Mouse (Mus musculus): ENCODE data around the gene Olfr1437. TPM values are rescaled to one million over a fixed set of nuclear protein-coding genes. Genes with fewer than 3 reads are reported as not detected.
"Not testable (repeated sequence)": the region's sequence is repeated elsewhere in the genome, so short reads cannot be mapped to it uniquely, and the experiment has no call there.

Gene Olfr1437
- polyA plus RNA-seq (2012), result not detected in 2 replicates

GRCm38 (mm10) chr19:12325001-12325400, at the start of gene Olfr1437:
Gene Olfr1437, minus strand, starts transcription at chr19:12325101.
- Histone ChIP-seq H3K36me3 (ENCODE audit: control insufficient read depth) (no peaks in the 10 kb centered on the region), H3K27me3 (ENCODE audit: control insufficient read depth) (no peaks in the 10 kb centered on the region), H3K4me1 (ENCODE audit: control insufficient read depth) (no peaks in the 10 kb centered on the region), H3K4me3 (replicated peaks) (no peak within 1 kb of the TSS), H3K9me3 (ENCODE audit: control insufficient read depth, low read length) (no peaks in the 10 kb centered on the region)
- TF ChIP-seq GATA1 (IDR thresholded peaks at IDR 0.05; ENCODE audit: low read length), result no peak
- TF ChIP-seq TAL1 (IDR thresholded peaks at IDR 0.05; ENCODE audit: low read length), result no peak

- Histone ChIP-seq H3K4me3 (replicated peaks) (no peak overlapping the region), H3K9me3 (ENCODE audit: control insufficient read depth, low read length) (no peaks in the 10 kb centered on the region), H3K4me1 (ENCODE audit: control insufficient read depth) (no peaks in the 10 kb centered on the region), H3K36me3 (ENCODE audit: control insufficient read depth) (no peaks in the 10 kb centered on the region), H3K27me3 (ENCODE audit: control insufficient read depth) (no peaks in the 10 kb centered on the region)
- TF ChIP-seq GATA1 (IDR thresholded peaks at IDR 0.05; ENCODE audit: low read length), result no peak
- TF ChIP-seq TAL1 (IDR thresholded peaks at IDR 0.05; ENCODE audit: low read length), result no peak
These were observed 49.6 kb upstream of the Olfr1437 start for GRCm38 (mm10) chr19:12374465-12375025.

- TF ChIP-seq GATA1 (IDR thresholded peaks at IDR 0.05; ENCODE audit: low read length) (no peak), TAL1 (IDR thresholded peaks at IDR 0.05; ENCODE audit: low read length) (no peak)
- Histone ChIP-seq H3K36me3 (ENCODE audit: control insufficient read depth) (no peaks in the 10 kb centered on the region), H3K9me3 (ENCODE audit: control insufficient read depth, low read length) (no peaks in the 10 kb centered on the region), H3K27me3 (ENCODE audit: control insufficient read depth) (no peaks in the 10 kb centered on the region), H3K4me1 (ENCODE audit: control insufficient read depth) (no peaks in the 10 kb centered on the region), H3K4me3 (replicated peaks) (no peak overlapping the region)
These were observed 48.1 kb upstream of the Olfr1437 start for GRCm38 (mm10) chr19:12373004-12373403.

GRCm38 (mm10) chr19:12335810-12336209, 10.9 kb upstream of the Olfr1437 start, which contains the start of gene Olfr1438-ps1:
Gene Olfr1438-ps1, minus strand, starts transcription at chr19:12335910.
- no peak within 1 kb of the TSS for H3K4me3 ChIP-seq (replicated peaks)
- no peaks in the 10 kb centered on the region for H3K27me3 ChIP-seq (ENCODE audit: control insufficient read depth)
- no peak for TF ChIP-seq GATA1 (IDR thresholded peaks at IDR 0.05; ENCODE audit: low read length)
- TF ChIP-seq TAL1 (IDR thresholded peaks at IDR 0.05; ENCODE audit: low read length), result no peak
- no peaks in the 10 kb centered on the region for H3K4me1 ChIP-seq (ENCODE audit: control insufficient read depth)
- H3K9me3 ChIP-seq (ENCODE audit: control insufficient read depth, low read length), result no peaks in the 10 kb centered on the region
- H3K36me3 ChIP-seq (ENCODE audit: control insufficient read depth), result no peaks in the 10 kb centered on the region

GRCm38 (mm10) chr19:12299030-12299429, 25.9 kb downstream of the Olfr1437 start, which contains the start of gene Olfr1436:
Gene Olfr1436, minus strand, starts transcription at chr19:12299130.
- H3K4me1 ChIP-seq (ENCODE audit: control insufficient read depth); H3K4me3 ChIP-seq (replicated peaks): not testable (repeated sequence)

GRCm38 (mm10) chr19:12292979-12293378, 31.9 kb downstream of the Olfr1437 start:
- Histone ChIP-seq H3K4me1 (ENCODE audit: control insufficient read depth) (no peaks in the 10 kb centered on the region), H3K4me3 (replicated peaks) (no peak overlapping the region)
- no peak for TF ChIP-seq TAL1 (IDR thresholded peaks at IDR 0.05; ENCODE audit: low read length)
- no peak for TF ChIP-seq GATA1 (IDR thresholded peaks at IDR 0.05; ENCODE audit: low read length)

More at GRCm38 (mm10) chr19:12299030-12299429, 25.9 kb downstream of the Olfr1437 start, which contains the start of gene Olfr1436:
- H3K36me3 ChIP-seq (ENCODE audit: control insufficient read depth); H3K9me3 ChIP-seq (ENCODE audit: control insufficient read depth, low read length); H3K27me3 ChIP-seq (ENCODE audit: control insufficient read depth): not testable (repeated sequence)

GRCm38 (mm10) chr19:12279554-12279953, 45.3 kb downstream of the Olfr1437 start, which contains the start of gene Olfr1434:
Gene Olfr1434, plus strand, starts transcription at chr19:12279854.
- H3K27me3 ChIP-seq (ENCODE audit: control insufficient read depth), result no peaks in the 10 kb centered on the region
- no peaks in the 10 kb centered on the region for H3K9me3 ChIP-seq (ENCODE audit: control insufficient read depth, low read length)
- TF ChIP-seq TAL1 (IDR thresholded peaks at IDR 0.05; ENCODE audit: low read length) (no peak), GATA1 (IDR thresholded peaks at IDR 0.05; ENCODE audit: low read length) (no peak)
- no peak within 1 kb of the TSS for H3K4me3 ChIP-seq (replicated peaks)
- no peaks in the 10 kb centered on the region for H3K4me1 ChIP-seq (ENCODE audit: control insufficient read depth)
- H3K36me3 ChIP-seq (ENCODE audit: control insufficient read depth), result no peaks in the 10 kb centered on the region

More at GRCm38 (mm10) chr19:12292979-12293378, 31.9 kb downstream of the Olfr1437 start:
- no peaks in the 10 kb centered on the region for H3K27me3 ChIP-seq (ENCODE audit: control insufficient read depth)
- no peaks in the 10 kb centered on the region for H3K36me3 ChIP-seq (ENCODE audit: control insufficient read depth)
- H3K9me3 ChIP-seq (ENCODE audit: control insufficient read depth, low read length), result no peaks in the 10 kb centered on the region

Other genes starting within 250 kb of the Olfr1437 start
- gene Olfr1425, start 247.4 kb downstream of the Olfr1437 start, polyA plus RNA-seq (2012), result not detected in 2 replicates
- not detected in 2 replicates for gene Olfr1426, start 233.1 kb downstream of the Olfr1437 start, polyA plus RNA-seq (2012)
- gene Olfr1427, start 221.8 kb downstream of the Olfr1437 start, polyA plus RNA-seq (2012), result not detected in 2 replicates
- not detected in 2 replicates for gene Olfr1428, start 209.2 kb downstream of the Olfr1437 start, polyA plus RNA-seq (2012)
- gene Olfr76, start 201.9 kb downstream of the Olfr1437 start, polyA plus RNA-seq (2012), result not detected in 2 replicates
- gene Olfr1555-ps1, start 155.0 kb downstream of the Olfr1437 start, polyA plus RNA-seq (2012), result not detected in 2 replicates
- not detected in 2 replicates for gene Olfr1431, start 124.5 kb downstream of the Olfr1437 start, polyA plus RNA-seq (2012)
- gene Olfr1432, start 92.5 kb downstream of the Olfr1437 start, polyA plus RNA-seq (2012), result not detected in 2 replicates
- not detected in 2 replicates for gene Olfr262, start 83.4 kb downstream of the Olfr1437 start, polyA plus RNA-seq (2012)
- gene Olfr235, start 64.1 kb downstream of the Olfr1437 start, polyA plus RNA-seq (2012), result not detected in 2 replicates
- gene Olfr1434, start 45.2 kb downstream of the Olfr1437 start, polyA plus RNA-seq (2012), result not detected in 2 replicates
- not detected in 2 replicates for gene Olfr1436, start 26.0 kb downstream of the Olfr1437 start, polyA plus RNA-seq (2012)
- not detected in 2 replicates for gene Olfr1438-ps1, start 10.8 kb upstream of the Olfr1437 start, polyA plus RNA-seq (2012)
- not detected in 2 replicates for gene Olfr1440, start 62.2 kb upstream of the Olfr1437 start, polyA plus RNA-seq (2012)
- gene Olfr1441, start 92.3 kb upstream of the Olfr1437 start, polyA plus RNA-seq (2012), result 0.02 TPM in 1 of 2 replicates, not detected in the other
- gene Pfpl, start 102.8 kb upstream of the Olfr1437 start, polyA plus RNA-seq (2012), result 0.02 TPM in 1 of 2 replicates, not detected in the other
- gene Mpeg1, start 135.7 kb upstream of the Olfr1437 start, polyA plus RNA-seq (2012), result 0.02 and 0.03 TPM in 2 replicates
- 0.01 TPM in 2 replicates for gene Dtx4, start 176.4 kb upstream of the Olfr1437 start, polyA plus RNA-seq (2012)
- gene Fam111a, start 220.6 kb upstream of the Olfr1437 start, polyA plus RNA-seq (2012), result 0.54 and 0.64 TPM in 2 replicates